Mouse (Mus musculus): Measurements from ENCODE around the gene Zfp428.

DNA sequence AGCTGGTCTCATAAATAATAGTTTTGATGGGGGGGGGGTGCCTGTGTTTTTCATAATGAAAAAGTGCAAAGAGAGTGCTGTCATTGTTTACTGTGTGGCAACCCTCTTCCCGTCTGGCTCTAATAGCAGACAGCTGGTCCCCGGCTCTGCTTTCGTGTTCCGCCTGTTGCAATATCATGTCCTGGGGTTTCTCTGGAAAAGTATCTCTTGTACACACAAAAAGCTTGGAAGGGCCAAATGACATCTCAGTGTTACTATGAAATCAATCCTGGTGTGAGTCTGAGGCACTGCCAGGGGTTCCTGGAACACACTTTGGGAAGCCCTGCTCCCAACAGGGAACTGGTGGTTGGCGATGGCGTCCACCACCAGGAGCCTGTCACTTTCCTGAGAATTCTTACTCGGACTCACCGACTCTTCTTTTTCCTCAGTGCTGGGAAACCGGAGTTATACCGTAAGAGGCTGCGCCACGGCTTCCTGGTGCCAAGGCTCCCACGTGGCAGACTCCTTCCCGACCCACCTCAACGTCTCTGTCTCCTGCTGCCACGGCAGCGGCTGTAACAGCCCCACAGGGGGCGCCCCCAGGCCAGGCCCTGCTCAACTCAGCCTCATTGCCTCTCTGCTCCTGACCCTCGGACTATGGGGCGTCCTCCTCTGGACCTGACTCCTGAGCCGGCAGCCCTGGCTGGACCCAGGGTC is 31.8 kb upstream of the Zfp428 start:
- no peak for TF ChIP-seq POLR2A (IDR thresholded peaks at IDR 0.05; ENCODE audit: borderline replicate concordance, control insufficient read depth, low read depth, low read length)
- no peak for TF ChIP-seq CTCF (IDR thresholded peaks at IDR 0.05; ENCODE audit: control insufficient read depth, insufficient read depth, low read length)
